Mouse (Mus musculus): ENCODE data around the gene Baat. TPM values are rescaled to one million over a fixed set of nuclear protein-coding genes. Genes with fewer than 3 reads are reported as not detected.

Baat gene
- polyA plus RNA-seq, 1 experiment from 2014 or later: 0.24 TPM

Other genes starting within 250 kb of the Baat start
- gene Acnat2, start 98.4 kb downstream of the Baat start, polyA plus RNA-seq (2015; fragmentation: Nextera tagmentation; extraction: Ambion mirVana): 0.23 TPM in 1 of 2 replicates, not detected in the other
- 1.7 and 2.3 TPM in 2 replicates for gene Acnat1, start 32.6 kb downstream of the Baat start, polyA plus RNA-seq (2015; fragmentation: Nextera tagmentation; extraction: Ambion mirVana)
- 85.6 and 91.3 TPM in 2 replicates for gene Mrpl50, start 14.5 kb upstream of the Baat start, polyA plus RNA-seq (2015; fragmentation: Nextera tagmentation; extraction: Ambion mirVana)
- 6.0 and 7.0 TPM in 2 replicates for gene Zfp189, start 14.6 kb upstream of the Baat start, polyA plus RNA-seq (2015; fragmentation: Nextera tagmentation; extraction: Ambion mirVana)
- 77.3 and 88.5 TPM in 2 replicates for gene Aldob, start 43.0 kb upstream of the Baat start, polyA plus RNA-seq (2015; fragmentation: Nextera tagmentation; extraction: Ambion mirVana)
- 26.7 and 29.2 TPM in 2 replicates for gene Tmem246, start 91.3 kb upstream of the Baat start, polyA plus RNA-seq (2015; fragmentation: Nextera tagmentation; extraction: Ambion mirVana)
- gene Rnf20, start 125.4 kb upstream of the Baat start, polyA plus RNA-seq (2015; fragmentation: Nextera tagmentation; extraction: Ambion mirVana): 34.6 and 36.8 TPM in 2 replicates
- 0.05 and 0.09 TPM in 2 replicates for gene Ppp3r2, start 175.5 kb upstream of the Baat start, polyA plus RNA-seq (2015; fragmentation: Nextera tagmentation; extraction: Ambion mirVana)

Data from stomach, embryonic 15.5 days (tissue).